Mouse (Mus musculus) mouse trophoblast stem cell (cell line): ENCODE data around the gene Tbcel.

Experiments used
- in situ Hi-C, 2 experiments: fragments of 300-500 bp; cut with MseI, MboI; formaldehyde crosslinking; loops; 2 replicates in 1 of 2; 3 replicates in 1 of 2; pipeline ENCODE4 v1.15.1; 2025

Tbcel gene

GRCm38 (mm10) chr9:42385656-42386055, 122.0 kb downstream of the Tbcel start:
- in situ Hi-C loops, result no loop called here

DNA sequence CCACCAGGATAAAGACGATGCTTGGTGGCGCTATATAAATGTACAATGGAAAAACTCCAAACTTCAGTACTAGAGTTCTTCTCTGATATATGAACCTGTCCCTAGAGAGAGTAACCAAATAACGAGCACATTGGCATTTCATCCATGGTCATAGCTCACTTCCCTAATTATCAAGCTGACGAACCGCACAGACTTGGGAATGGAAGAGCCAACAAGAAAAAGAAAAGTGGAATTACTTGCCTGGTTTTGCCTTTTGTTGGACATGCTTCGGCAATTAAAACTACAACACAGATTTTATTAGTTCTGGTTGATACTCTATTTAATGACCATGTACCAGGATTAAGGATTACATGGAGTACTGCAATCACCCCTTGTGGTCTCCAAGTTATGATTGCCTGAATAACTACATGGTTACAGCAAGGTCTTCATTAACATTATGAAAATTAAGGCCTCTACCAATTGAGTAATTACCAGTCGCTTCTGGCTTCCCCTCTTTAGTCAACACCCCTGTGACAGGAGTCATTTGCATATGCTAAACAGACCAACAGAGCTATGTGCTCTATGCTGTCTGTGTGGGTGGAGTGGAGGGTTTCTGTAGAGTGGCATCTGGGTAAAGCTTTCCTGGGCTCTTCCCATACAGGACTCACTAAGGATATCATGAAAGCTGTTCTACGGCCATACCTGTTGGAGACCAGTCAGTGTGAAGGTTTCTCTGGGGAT, 124.8 kb downstream of the Tbcel start:
- in situ Hi-C loops, result no loop called here

- in situ Hi-C loops, result no loop called here
Measured at GRCm38 (mm10) chr9:42382063-42382462, 125.5 kb downstream of the Tbcel start.

- in situ Hi-C loops, result no loop called here
Measured at GRCm38 (mm10) chr9:42378071-42378470, 129.5 kb downstream of the Tbcel start.

GRCm38 (mm10) chr9:42377656-42378055, 130.0 kb downstream of the Tbcel start:
- in situ Hi-C loops, result no loop called here

GRCm38 (mm10) chr9:42371670-42372368, 135.8 kb downstream of the Tbcel start:
- in situ Hi-C loops, result no loop called here
